Mouse (Mus musculus): Measurements from ENCODE around the gene Zbtb22. TPM values are rescaled to one million over a fixed set of nuclear protein-coding genes. Genes with fewer than 3 reads are reported as not detected.
A peak's percentile ranks its signal among the peaks of the same experiment; 100 is the strongest.

The Zbtb22 gene
- polyA plus RNA-seq, 1 experiment from 2014 or later, result 25.3 TPM

GRCm38 (mm10) chr17:33908331-33909076, 7.2 kb upstream of the Zbtb22 start:
- Histone ChIP-seq H3K9me3 (no peaks in the 10 kb centered on the region), H3K9ac (replicated peaks) (peak overlapping the region; percentile 72), H3K4me3 (peak overlapping the region; percentile 81), H3K27ac (replicated peaks) (peak overlapping the region; percentile 86), H3K27me3 (no peaks in the 10 kb centered on the region), H3K4me1 (peaks cover 27% of the 10 kb centered on the region), H3K4me2 (replicated peaks) (peak overlapping the region; percentile 97), H3K36me3 (peaks cover 24% of the 10 kb centered on the region)
- WGBS, result under 1% methylated on average over 44 of the region's 44 CpGs
- ATAC-seq (ENCODE audit: low FRiP score, low read depth), result no peak; the same call in 1 of the 2 replicates

DNA sequence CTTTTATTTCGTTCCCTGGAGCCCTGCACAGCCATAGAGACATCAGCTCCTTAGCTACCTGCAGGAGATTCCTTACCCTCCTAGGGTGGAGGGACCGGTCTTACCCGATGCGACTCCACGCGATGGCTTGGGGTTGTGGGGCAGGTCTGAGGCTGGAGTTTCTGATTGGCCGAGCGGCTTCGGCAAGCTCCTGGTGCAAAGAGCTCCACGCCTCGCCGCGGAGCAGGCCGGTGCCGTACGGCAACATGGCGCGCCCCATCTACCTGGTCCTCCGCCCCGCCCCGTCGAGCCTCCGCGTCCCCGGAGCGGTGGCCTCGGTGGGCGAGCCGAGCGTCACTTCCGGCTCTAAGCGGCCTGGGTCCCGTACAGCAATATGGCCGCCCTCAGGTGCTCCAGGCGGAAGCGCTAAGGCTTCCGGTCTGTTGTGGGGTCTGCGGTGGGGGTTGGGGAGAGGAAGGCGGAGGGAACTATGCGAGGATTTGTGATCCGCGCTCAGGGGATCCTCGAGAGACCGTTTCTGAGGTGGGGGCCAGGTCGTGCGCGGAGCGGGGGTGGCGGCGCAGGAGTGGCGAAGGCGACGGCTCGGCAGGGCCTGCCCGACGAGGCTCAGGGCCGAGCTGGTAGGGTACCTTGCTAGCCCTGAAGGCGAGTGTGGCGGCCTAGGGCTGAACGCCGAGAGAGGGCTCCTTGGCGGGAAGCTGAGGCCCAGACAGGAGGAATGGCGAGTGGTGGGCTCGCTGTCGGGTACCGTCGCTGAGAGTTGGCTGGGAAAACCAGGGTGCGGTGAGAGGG, 6.4 kb upstream of the Zbtb22 start, which contains the start of gene Daxx:
TSS of gene Daxx (plus strand) at position 338 of the 792 bp plus-strand sequence.
- Histone ChIP-seq H3K27ac (replicated peaks) (peak within 1 kb of the TSS; percentile 86), H3K9ac (replicated peaks) (peak within 1 kb of the TSS; percentile 88)
- WGBS, result under 1% methylated on average over 68 of the region's 68 CpGs

GRCm38 (mm10) chr17:33909869-33910250, 5.8 kb upstream of the Zbtb22 start:
- 0% methylated on average over 14 of the region's 14 CpGs for WGBS
- H3K9ac ChIP-seq (replicated peaks), result peak overlapping the region; percentile 88
- no peaks in the 10 kb centered on the region for H3K9me3 ChIP-seq
- peaks cover 37% of the 10 kb centered on the region for H3K36me3 ChIP-seq
- H3K27ac ChIP-seq (replicated peaks), result peak overlapping the region; percentile 76
- H3K4me2 ChIP-seq (replicated peaks), result peak overlapping the region; percentile 95
- peaks cover 31% of the 10 kb centered on the region for H3K4me1 ChIP-seq
- no peak for ATAC-seq (ENCODE audit: low FRiP score, low read depth)
- peak overlapping the region; percentile 81 for H3K4me3 ChIP-seq
- no peaks in the 10 kb centered on the region for H3K27me3 ChIP-seq

More for the DNA sequence above, 6.4 kb upstream of the Zbtb22 start, which contains the start of gene Daxx:
- Histone ChIP-seq H3K4me3 (peak within 1 kb of the TSS; percentile 81), H3K4me2 (replicated peaks) (peak within 1 kb of the TSS; percentile 97), H3K36me3 (peaks cover 31% of the 10 kb centered on the region), H3K4me1 (peaks cover 27% of the 10 kb centered on the region), H3K27me3 (no peaks in the 10 kb centered on the region), H3K9me3 (no peaks in the 10 kb centered on the region)
- peak; percentile 96 for ATAC-seq (ENCODE audit: low FRiP score, low read depth)

DNA sequence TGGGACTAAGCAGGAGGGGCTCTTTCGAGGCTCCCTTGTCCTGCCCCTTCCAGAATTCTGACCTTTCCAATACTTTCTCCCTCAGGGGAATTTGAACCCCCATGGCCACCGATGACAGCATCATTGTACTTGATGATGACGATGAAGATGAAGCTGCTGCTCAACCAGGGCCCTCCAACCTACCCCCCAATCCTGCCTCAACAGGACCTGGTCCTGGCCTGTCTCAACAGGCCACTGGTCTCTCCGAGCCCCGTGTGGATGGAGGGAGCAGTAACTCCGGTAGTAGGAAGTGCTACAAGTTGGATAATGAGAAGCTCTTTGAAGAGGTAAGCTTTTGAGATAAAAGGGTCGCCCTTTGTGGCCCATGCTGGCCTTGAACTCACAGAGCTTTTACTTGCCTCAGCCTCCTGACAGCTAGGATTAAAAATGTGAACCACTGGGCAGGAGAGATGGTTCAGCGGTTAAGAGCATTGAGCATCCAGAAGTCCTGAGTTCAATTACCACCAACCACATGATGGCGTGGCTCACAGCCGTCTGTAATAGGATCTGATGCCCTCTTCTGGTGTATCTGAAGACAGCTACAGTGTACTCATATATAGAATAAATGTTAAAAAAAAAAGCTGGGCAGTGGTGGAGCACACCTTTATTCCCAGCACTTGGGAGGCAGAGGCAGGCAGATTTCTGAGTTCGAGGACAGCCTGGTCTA, 5.2 kb upstream of the Zbtb22 start:
- H3K9me3 ChIP-seq, result no peaks in the 10 kb centered on the region
- peak overlapping the region; percentile 81 for H3K4me3 ChIP-seq
- no peak for ATAC-seq (ENCODE audit: low FRiP score, low read depth)
- H3K27me3 ChIP-seq, result no peaks in the 10 kb centered on the region
- peaks cover 38% of the 10 kb centered on the region for H3K36me3 ChIP-seq
- H3K4me1 ChIP-seq, result peaks cover 37% of the 10 kb centered on the region
- 60% methylated on average over 11 of the region's 11 CpGs for WGBS
- peak overlapping the region; percentile 88 for H3K9ac ChIP-seq (replicated peaks)
- peak overlapping the region; percentile 95 for H3K4me2 ChIP-seq (replicated peaks)
- no peak overlapping the region for H3K27ac ChIP-seq (replicated peaks)

DNA sequence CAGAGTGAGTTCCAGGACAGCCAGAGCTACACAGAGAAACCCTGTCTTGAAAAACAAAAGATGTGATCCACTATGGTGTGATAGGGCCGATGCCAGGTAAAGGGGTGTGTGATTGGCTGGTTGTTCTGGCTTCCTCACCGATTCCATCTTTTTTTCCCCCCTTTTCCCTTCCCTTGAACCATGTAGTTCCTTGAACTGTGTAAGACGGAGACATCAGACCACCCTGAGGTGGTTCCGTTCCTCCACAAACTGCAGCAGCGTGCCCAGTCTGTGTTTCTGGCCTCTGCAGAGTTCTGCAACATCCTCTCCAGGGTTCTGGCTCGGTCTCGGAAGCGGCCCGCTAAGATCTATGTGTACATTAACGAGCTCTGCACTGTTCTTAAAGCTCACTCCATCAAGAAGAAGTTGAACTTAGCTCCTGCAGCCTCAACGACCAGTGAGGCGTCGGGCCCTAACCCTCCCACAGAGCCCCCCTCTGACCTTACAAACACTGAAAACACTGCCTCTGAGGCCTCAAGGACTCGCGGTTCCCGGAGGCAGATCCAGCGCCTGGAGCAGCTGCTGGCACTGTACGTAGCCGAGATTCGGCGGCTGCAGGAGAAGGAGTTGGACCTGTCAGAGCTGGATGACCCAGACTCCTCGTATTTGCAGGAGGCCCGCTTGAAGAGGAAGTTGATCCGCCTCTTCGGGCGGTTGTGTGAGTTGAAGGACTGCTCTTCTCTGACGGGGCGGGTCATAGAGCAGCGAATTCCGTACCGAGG, 4.5 kb upstream of the Zbtb22 start:
- H3K36me3 ChIP-seq, result peaks cover 38% of the 10 kb centered on the region
- no peak for ATAC-seq (ENCODE audit: low FRiP score, low read depth)
- H3K4me3 ChIP-seq, result no peak overlapping the region
- no peaks in the 10 kb centered on the region for H3K9me3 ChIP-seq
- no peak overlapping the region for H3K4me2 ChIP-seq (replicated peaks)
- H3K27me3 ChIP-seq, result no peaks in the 10 kb centered on the region
- H3K9ac ChIP-seq (replicated peaks), result no peak overlapping the region
- WGBS, result 91% methylated on average over 31 of the region's 31 CpGs
- no peak overlapping the region for H3K27ac ChIP-seq (replicated peaks)
- H3K4me1 ChIP-seq, result peaks cover 38% of the 10 kb centered on the region

- WGBS, result 91% methylated on average over 28 of the region's 28 CpGs
- Histone ChIP-seq H3K4me3 (no peak overlapping the region), H3K27me3 (no peaks in the 10 kb centered on the region), H3K4me1 (peaks cover 42% of the 10 kb centered on the region), H3K9ac (replicated peaks) (no peak overlapping the region), H3K9me3 (no peaks in the 10 kb centered on the region), H3K27ac (replicated peaks) (no peak overlapping the region), H3K4me2 (replicated peaks) (no peak overlapping the region), H3K36me3 (peaks cover 38% of the 10 kb centered on the region)
- no peak for ATAC-seq (ENCODE audit: low FRiP score, low read depth)
Measured at GRCm38 (mm10) chr17:33911813-33912414, 3.8 kb upstream of the Zbtb22 start.

DNA sequence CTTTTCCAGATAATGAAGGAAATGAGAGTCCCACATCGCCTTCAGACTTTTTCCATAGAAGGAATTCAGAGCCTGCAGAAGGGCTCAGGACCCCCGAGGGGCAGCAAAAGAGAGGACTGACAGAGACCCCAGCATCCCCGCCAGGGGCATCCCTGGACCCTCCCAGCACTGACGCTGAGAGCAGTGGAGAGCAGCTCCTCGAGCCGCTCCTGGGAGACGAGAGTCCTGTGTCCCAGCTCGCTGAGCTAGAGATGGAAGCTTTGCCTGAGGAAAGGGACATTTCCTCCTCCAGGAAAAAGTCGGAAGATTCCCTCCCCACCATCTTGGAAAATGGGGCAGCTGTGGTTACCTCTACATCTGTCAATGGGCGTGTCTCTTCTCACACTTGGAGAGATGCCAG, 2.4 kb upstream of the Zbtb22 start:
- Histone ChIP-seq H3K4me1 (peaks cover 45% of the 10 kb centered on the region), H3K4me3 (no peak overlapping the region), H3K9me3 (no peaks in the 10 kb centered on the region), H3K36me3 (peaks cover 50% of the 10 kb centered on the region), H3K4me2 (replicated peaks) (no peak overlapping the region), H3K27me3 (peaks cover 10% of the 10 kb centered on the region), H3K9ac (replicated peaks) (no peak overlapping the region), H3K27ac (replicated peaks) (no peak overlapping the region)
- 91% methylated on average over 10 of the region's 10 CpGs for WGBS
- no peak for ATAC-seq (ENCODE audit: low FRiP score, low read depth)

DNA sequence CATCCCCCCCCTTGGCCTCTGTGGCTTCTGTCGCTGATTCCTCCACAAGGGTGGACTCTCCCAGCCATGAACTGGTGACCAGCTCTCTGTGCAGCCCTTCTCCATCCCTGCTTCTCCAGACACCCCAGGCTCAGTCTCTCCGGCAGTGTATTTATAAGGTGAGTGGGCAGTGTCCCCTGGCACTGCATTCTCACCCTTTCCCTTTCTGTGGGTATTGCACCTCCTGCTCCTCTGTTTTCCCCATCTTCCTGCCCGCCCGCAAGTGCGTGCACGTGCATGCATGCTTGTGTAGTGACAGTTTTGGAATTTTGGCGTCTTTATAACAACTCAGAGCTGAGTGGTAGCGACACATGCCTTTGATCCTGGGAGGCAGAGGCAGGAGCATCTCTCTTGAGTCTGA, 1.8 kb upstream of the Zbtb22 start:
- Histone ChIP-seq H3K4me1 (peaks cover 43% of the 10 kb centered on the region), H3K9me3 (no peaks in the 10 kb centered on the region), H3K9ac (replicated peaks) (no peak overlapping the region), H3K36me3 (peaks cover 54% of the 10 kb centered on the region), H3K4me3 (0 out of 2 replicates have a peak overlapping the region, but pooled peaks have one; percentile 2), H3K4me2 (replicated peaks) (no peak overlapping the region), H3K27ac (replicated peaks) (no peak overlapping the region), H3K27me3 (peaks cover 14% of the 10 kb centered on the region)
- WGBS, result 94% methylated on average over 8 of the region's 8 CpGs
- ATAC-seq (ENCODE audit: low FRiP score, low read depth), result no peak

DNA sequence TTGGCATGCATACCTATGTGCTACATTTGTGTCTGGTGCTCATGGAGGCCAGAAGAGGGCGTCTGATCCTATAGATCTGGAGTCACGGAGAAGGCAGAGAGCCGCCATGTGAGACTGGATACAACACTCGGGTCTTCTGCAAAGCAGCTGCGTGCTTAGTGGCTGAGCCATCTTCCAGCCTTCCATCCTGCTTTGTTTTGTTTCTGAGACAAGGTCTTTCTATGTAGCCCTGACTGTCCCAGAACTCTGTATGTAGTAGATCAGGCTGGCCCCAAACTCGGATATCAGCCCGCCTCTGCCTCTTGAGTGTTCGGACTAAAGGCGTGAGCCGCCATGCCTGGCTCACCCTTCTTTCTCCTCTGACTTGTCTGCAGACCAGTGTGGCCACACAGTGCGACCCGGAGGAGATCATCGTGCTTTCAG, 724 bp upstream of the Zbtb22 start:
- Histone ChIP-seq H3K9me3 (no peaks in the 10 kb centered on the region), H3K27ac (replicated peaks) (peak overlapping the region; percentile 88), H3K27me3 (peaks cover 14% of the 10 kb centered on the region), H3K4me2 (replicated peaks) (peak overlapping the region; percentile 53), H3K4me3 (peak overlapping the region; percentile 68; the same call in 1 of the 2 replicates), H3K36me3 (peaks cover 54% of the 10 kb centered on the region), H3K9ac (replicated peaks) (0 out of 2 replicates have a peak overlapping the region, but pooled peaks have one; percentile 28), H3K4me1 (peaks cover 51% of the 10 kb centered on the region)
- no peak for ATAC-seq (ENCODE audit: low FRiP score, low read depth)
- 67% methylated on average over 13 of the region's 13 CpGs for WGBS

DNA sequence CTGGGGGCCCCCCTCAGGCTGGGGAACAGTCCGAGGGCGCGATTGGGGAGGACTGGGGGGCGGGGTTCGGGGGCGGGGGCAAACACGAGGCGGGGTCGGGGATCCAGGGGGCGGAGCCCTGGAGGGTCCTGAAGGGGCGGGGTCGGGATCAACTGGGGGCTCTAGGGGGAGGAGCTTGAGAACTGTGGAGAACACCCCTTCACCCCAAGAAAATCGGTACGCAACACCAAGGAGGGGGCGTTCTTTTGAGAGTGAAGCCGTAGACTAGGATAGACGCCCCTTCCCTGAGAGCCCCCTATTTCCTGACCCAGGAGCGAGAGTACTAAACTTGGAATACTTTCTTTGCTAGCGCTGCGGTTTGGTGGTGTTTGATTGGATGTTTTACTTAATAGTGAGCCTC, 590 bp downstream of the Zbtb22 start:
- peak overlapping the region; percentile 66 for H3K9ac ChIP-seq (replicated peaks)
- ATAC-seq (ENCODE audit: low FRiP score, low read depth), result peak; percentile 7
- peak overlapping the region; percentile 88 for H3K27ac ChIP-seq (replicated peaks)
- H3K9me3 ChIP-seq, result no peaks in the 10 kb centered on the region
- H3K27me3 ChIP-seq, result peaks cover 14% of the 10 kb centered on the region
- H3K4me3 ChIP-seq, result peak overlapping the region; percentile 68
- H3K4me2 ChIP-seq (replicated peaks), result peak overlapping the region; percentile 53
- WGBS, result under 1% methylated on average over 20 of the region's 20 CpGs
- peaks cover 52% of the 10 kb centered on the region for H3K4me1 ChIP-seq
- peaks cover 50% of the 10 kb centered on the region for H3K36me3 ChIP-seq

All from midbrain, embryonic 12.5 days (tissue).